Mouse (Mus musculus): ENCODE measurements at regions not wholly inside any gene's neighbourhood (a gene's known extent, or its start where the extent isn't known, plus 50 kb on each side); places are given as distances from the start of the nearest gene placed in this dataset.

DNA sequence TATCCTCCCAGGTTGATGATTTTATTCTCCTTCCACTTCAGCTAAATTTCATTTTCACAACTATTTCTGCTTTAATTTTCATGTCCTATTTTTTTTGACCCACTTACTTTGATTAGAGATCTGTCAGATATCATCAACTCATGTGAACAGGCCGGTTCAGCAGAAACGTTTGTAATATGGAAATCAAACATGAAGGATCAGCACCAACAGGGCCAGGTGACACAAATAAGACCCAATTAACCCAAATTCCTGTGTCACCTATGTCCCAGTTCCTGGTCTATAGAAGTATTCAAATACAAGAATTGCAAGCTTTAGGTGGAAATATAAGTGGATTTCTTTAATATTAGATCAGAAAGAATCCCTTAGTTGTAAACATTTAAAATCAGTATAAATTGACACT is 332.7 kb downstream of the 1700017N19Rik start:
- no peak for DNase-seq

DNA sequence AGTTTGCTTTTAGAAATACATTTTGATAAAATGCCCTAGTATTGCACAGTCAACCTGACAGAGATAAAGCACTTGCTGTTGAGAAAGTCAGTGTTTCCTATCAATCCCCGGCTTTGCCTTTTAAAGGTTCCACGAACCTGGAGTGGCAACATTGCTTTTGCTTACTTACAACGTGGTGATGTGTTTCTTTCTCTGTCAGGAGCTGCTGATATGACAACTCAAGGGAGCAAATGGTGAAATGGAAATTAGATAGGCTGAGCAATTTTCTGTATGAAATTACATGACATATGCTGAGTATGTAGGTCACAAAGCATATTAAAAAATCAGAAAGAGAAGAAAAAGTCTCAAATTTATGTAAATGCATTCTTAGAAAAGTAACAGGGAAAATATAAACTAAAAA is 336.8 kb downstream of the 1700017N19Rik start:
- no peak for DNase-seq

DNA sequence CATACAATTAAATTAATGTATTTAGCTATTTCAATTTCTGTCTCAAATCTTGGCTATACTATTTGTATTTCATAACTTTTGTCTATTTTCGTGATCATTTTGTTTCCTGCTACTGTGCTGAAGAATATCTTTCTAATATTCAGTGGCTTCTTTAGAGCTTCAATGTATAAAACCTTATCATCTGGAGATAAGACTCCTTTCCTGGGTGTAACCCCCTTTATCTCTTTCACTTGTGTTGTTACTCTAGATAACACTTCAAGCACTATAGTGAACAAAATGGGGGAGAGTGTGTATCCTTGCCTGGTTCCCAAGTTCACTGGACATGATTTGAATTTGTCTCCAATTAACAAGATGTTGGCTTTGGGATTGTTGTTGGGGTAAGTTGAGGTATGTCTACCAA is 341.5 kb downstream of the 1700017N19Rik start:
- DNase-seq, result no peak

GRCm38 (mm10) chr10:100958371-100958770 is 368.1 kb downstream of the 1700017N19Rik start:
- no peak for DNase-seq

GRCm38 (mm10) chr10:101003469-101003868 is 413.2 kb downstream of the 1700017N19Rik start:
- DNase-seq, result no peak

GRCm38 (mm10) chr10:101004687-101005086 is 414.4 kb downstream of the 1700017N19Rik start:
- no peak for DNase-seq

DNA sequence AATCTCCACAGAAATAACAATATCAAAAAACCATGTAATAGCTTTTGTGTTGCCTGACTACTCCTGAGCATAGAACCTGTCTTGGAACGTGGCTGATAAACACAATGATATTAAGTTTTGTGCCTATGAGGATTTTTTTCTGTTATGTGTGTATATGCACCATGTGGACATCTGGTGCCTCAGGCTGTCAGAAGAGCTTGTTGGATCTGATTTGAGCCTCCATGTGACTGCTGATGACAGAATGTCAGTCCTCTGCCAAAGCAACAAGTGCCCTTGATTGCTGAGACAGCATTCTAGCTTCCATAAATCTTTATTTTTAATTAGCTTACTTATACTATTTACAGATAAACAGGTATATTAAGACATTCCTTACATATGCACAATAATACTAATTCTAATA is 425.1 kb downstream of the 1700017N19Rik start:
- DNase-seq, result no peak

DNA sequence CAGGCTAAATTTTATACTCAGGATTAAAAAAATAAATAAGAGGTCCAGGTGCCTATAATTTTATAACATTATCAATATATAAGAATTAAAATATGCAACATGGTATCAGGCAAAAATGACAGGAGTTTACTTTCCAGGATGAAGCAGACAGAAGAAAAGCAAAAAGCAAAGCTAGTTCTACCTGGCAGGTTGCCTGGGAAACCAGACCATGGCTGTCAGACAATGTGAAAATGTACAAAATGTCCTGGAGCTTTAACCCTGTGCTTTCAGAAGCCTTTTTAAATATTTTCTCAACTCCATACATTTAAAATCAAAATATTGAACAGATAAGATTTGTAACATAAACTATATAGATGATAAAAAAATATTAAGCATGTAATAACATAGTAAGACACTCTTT is 448.3 kb downstream of the 1700017N19Rik start:
- DNase-seq, result no peak

DNA sequence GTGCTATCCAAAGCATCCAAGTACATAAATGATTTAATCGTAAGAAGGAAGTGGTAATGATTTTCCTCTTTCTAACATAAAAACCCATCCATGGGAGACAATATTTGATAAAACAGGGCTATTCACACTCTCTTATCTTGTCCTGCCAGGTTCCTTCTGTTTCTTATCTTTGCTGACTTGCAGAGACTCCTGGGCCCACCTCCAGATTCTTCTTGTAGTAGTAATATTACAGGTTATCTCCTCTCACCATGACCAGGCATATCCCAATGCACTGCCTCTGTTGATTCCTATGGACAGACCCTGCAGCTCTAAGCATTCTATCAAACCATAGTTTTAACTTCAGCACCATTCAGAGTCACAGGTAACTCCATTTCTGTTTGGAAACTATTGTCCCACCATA is 448.8 kb downstream of the 1700017N19Rik start:
- DNase-seq, result no peak
